Mouse (Mus musculus) lung, embryonic 16.5 days (tissue): Measurements from ENCODE around the gene Utp6. TPM values are rescaled to one million over a fixed set of nuclear protein-coding genes. Genes with fewer than 3 reads are reported as not detected.
"Not testable (repeated sequence)": the region's sequence is repeated elsewhere in the genome, so short reads cannot be mapped to it uniquely, and the experiment has no call there.

Experiments used
- ATAC-seq: fragments of 200-750 bp; cut with Nextera tagmentation; 2 replicates; pipeline ENCODE4 v1.8.0; 2017; ENCODE audit warnings: low read depth, mild to moderate bottlenecking, moderate library complexity
- H3K27ac ChIP-seq: fragments of 300-500 bp; sonication (generic); 2 replicates; pipeline ENCODE4 v1.5.1; 2014; ENCODE audit warnings: mild to moderate bottlenecking, control low read depth, low read length
- H3K27me3 ChIP-seq: fragments of 300-500 bp; sonication (generic); 2 replicates; pipeline ENCODE4 v1.6.1; 2014; ENCODE audit warnings: low read depth, low read length, mixed read lengths; ENCODE audit not compliant: control insufficient read depth, insufficient read depth
- H3K36me3 ChIP-seq: fragments of 300-500 bp; sonication (generic); 2 replicates; pipeline ENCODE4 v1.6.1; 2014; ENCODE audit warnings: low read length; ENCODE audit not compliant: control insufficient read depth, insufficient read depth
- H3K4me1 ChIP-seq: fragments of 300-500 bp; sonication (generic); replicated peaks from 2 replicates; pipeline ENCODE4 v1.6.1; 2014; ENCODE audit warnings: low read length, mixed read lengths; ENCODE audit not compliant: control insufficient read depth, insufficient read depth
- H3K4me2 ChIP-seq: fragments of 300-500 bp; sonication (generic); 2 replicates; pipeline ENCODE4 v1.6.1; 2014; ENCODE audit warnings: low read depth, low read length, control low read depth
- H3K4me3 ChIP-seq: fragments of 300-500 bp; sonication (generic); 2 replicates; pipeline ENCODE4 v1.5.1; 2014; ENCODE audit warnings: mild to moderate bottlenecking, low read length, control low read depth
- H3K9ac ChIP-seq: fragments of 300-500 bp; sonication (generic); 2 replicates; pipeline ENCODE4 v1.6.1; 2014; ENCODE audit warnings: low read length, control low read depth
- H3K9me3 ChIP-seq: fragments of 300-500 bp; sonication (generic); 2 replicates; pipeline ENCODE4 v1.6.1; 2016; ENCODE audit warnings: low read length; ENCODE audit not compliant: control insufficient read depth
- WGBS: fragments of 180-500 bp; shearing (Covaris S2); extraction: QIAGEN DNeasy Blood & Tissue Kit; methylation state at CpG from one replicate; pipeline ENCODE4 v1.1.7; 2014; 5-methylcytosine and 5-hydroxymethylcytosine counted together
- polyA plus RNA-seq: library from polyadenylated mRNA; unstranded; fragments of >200 nt; fragmentation: Nextera tagmentation; extraction: Ambion mirVana; gene quantifications from 2 replicates; pipeline ENCODE4 v1.2.1, GENCODE M21; 2015

Utp6 gene
- polyA plus RNA-seq, 1 experiment from 2014 or later = 46.6 TPM

DNA sequence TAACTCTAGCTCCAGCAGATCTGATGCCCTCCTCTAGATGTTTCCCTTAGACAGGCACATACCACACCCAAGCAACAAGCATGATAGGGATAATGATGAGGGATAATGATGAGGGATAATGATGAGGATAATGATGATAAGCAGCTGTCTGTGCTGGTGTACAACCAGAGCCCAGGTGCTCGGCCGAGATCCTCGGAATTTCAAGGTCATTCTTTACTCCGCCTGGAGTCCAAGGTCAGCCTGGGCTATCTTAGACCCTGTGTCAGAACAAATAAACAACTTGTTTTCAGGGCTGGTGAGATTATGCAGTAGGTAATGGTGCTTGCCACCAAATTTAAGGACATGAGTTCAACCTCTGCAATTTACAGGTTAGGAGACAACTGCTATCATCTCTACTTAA lies 24.7 kb upstream of the Utp6 start:
- no peaks in the 10 kb centered on the region for H3K9me3 ChIP-seq
- H3K27ac ChIP-seq = no peak overlapping the region
- H3K4me1 ChIP-seq = no peaks in the 10 kb centered on the region
- no peak for ATAC-seq
- no peak overlapping the region for H3K4me2 ChIP-seq
- no peaks in the 10 kb centered on the region for H3K36me3 ChIP-seq
- H3K9ac ChIP-seq = no peak overlapping the region
- H3K4me3 ChIP-seq = no peak overlapping the region
- no peaks in the 10 kb centered on the region for H3K27me3 ChIP-seq
- WGBS = 55% methylated on average over 4 of the region's 4 CpGs

DNA sequence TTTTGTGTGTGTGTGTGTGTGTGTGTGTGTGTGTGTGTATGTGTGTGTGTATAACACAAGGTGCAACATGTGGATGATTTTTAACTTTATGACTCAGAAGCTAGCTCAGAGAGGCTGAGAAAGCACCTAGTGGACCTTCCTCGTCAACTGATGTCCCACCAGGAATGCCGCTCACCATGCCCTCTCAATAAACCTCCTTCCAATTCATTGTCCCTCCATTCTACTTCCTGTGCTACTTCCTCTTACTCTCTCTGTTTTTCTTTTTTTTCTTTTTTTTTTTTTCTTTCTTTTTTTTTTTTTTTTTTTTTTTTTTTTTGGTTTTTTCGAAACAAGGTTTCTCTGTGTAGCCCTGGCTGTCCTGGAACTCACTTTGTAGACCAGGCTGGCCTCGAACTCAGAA lies 15.6 kb upstream of the Utp6 start:
- Histone ChIP-seq H3K27me3 (peaks cover 19% of the 10 kb centered on the region), H3K4me1 (peaks cover 11% of the 10 kb centered on the region)
- not testable (repeated sequence) for H3K4me2 ChIP-seq, ATAC-seq, H3K27ac ChIP-seq, H3K9ac ChIP-seq, H3K9me3 ChIP-seq, H3K4me3 ChIP-seq, H3K36me3 ChIP-seq
- WGBS = 83% methylated on average over 3 of the region's 4 CpGs

GRCm38 (mm10) chr11:79977061-79977460 lies 14.9 kb upstream of the Utp6 start:
- not testable (repeated sequence) for H3K4me3 ChIP-seq, ATAC-seq, H3K9ac ChIP-seq, H3K9me3 ChIP-seq, H3K36me3 ChIP-seq, H3K27ac ChIP-seq, H3K4me2 ChIP-seq
- Histone ChIP-seq H3K4me1 (peaks cover 11% of the 10 kb centered on the region), H3K27me3 (peaks cover 20% of the 10 kb centered on the region)
- 94% methylated on average over 14 of the region's 14 CpGs for WGBS

- H3K9me3 ChIP-seq, ATAC-seq, H3K9ac ChIP-seq, H3K27ac ChIP-seq, H3K4me2 ChIP-seq, H3K36me3 ChIP-seq, H3K4me3 ChIP-seq: not testable (repeated sequence)
- H3K4me1 ChIP-seq = peaks cover 11% of the 10 kb centered on the region
- 88% methylated on average over 6 of the region's 6 CpGs for WGBS
- H3K27me3 ChIP-seq = peaks cover 20% of the 10 kb centered on the region
These were observed 14.5 kb upstream of the Utp6 start for GRCm38 (mm10) chr11:79976645-79977044.

DNA sequence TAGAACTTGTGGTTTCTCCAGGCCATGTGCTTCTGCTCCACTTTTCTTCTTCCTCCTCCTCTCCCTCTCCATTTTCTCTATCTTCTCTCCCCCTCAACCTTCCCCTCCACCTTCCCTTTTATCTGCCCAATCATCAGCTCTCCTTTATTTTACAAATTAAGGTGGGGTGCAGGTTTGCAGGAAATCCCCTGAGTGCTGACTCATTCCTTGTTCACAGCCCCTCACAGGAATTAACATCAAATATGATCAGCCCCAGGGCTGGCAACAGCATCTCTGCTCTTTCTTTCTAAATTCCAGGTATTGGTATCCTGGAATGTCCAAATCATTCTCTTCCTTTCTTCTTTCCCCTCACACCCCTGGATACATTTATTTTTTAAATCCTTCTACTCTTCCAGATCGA lies 14.0 kb upstream of the Utp6 start:
- peaks cover 11% of the 10 kb centered on the region for H3K4me1 ChIP-seq
- WGBS = 90% methylated on average over 1 of the region's 1 CpGs
- no peak for ATAC-seq
- no peaks in the 10 kb centered on the region for H3K36me3 ChIP-seq
- no peak overlapping the region for H3K9ac ChIP-seq
- H3K27ac ChIP-seq = no peak overlapping the region
- H3K4me2 ChIP-seq = no peak overlapping the region
- H3K4me3 ChIP-seq = no peak overlapping the region
- H3K27me3 ChIP-seq = peaks cover 20% of the 10 kb centered on the region
- H3K9me3 ChIP-seq = no peaks in the 10 kb centered on the region

- no peak overlapping the region for H3K27ac ChIP-seq
- H3K4me1 ChIP-seq = peaks cover 11% of the 10 kb centered on the region
- H3K9ac ChIP-seq = no peak overlapping the region
- H3K4me3 ChIP-seq = no peak overlapping the region
- 76% methylated on average over 2 of the region's 2 CpGs for WGBS
- peaks cover 20% of the 10 kb centered on the region for H3K27me3 ChIP-seq
- H3K4me2 ChIP-seq = no peak overlapping the region
- H3K9me3 ChIP-seq = no peaks in the 10 kb centered on the region
- H3K36me3 ChIP-seq = no peaks in the 10 kb centered on the region
- ATAC-seq = no peak
These were observed 13.2 kb upstream of the Utp6 start for GRCm38 (mm10) chr11:79975377-79975776.

GRCm38 (mm10) chr11:79973626-79974476 lies 11.7 kb upstream of the Utp6 start:
- WGBS = under 1% methylated on average over 41 of the region's 41 CpGs
- no peaks in the 10 kb centered on the region for H3K9me3 ChIP-seq
- ATAC-seq = peak; percentile 36
- no peak overlapping the region for H3K27ac ChIP-seq
- peaks cover 20% of the 10 kb centered on the region for H3K27me3 ChIP-seq
- peak overlapping the region; percentile 78 for H3K4me2 ChIP-seq
- H3K4me3 ChIP-seq = peak overlapping the region; percentile 53
- H3K4me1 ChIP-seq = peaks cover 11% of the 10 kb centered on the region
- H3K36me3 ChIP-seq = no peaks in the 10 kb centered on the region
- peak overlapping the region; percentile 61 for H3K9ac ChIP-seq

DNA sequence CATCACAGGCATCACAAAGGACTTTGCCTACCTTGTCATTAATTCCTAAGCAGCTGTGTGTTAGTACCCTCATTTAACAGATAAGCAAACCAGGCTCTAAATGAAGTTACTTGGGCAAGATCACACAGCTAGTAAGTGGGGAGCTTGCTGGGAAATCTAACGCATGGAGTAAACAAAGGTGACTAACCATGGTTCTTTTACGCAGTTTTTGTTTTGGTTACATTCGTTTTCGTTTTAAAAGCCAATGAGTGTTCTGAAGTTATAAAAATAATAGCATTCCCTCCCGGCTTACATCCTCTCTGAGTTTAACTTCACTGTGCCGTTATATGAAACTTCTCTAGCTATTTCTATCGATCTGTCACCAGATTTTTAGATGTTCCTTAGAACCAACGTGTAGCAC lies 10.9 kb upstream of the Utp6 start:
- Histone ChIP-seq H3K9ac (no peak overlapping the region), H3K4me3 (peak overlapping the region; percentile 53), H3K4me1 (peaks cover 11% of the 10 kb centered on the region), H3K4me2 (peak overlapping the region; percentile 78), H3K36me3 (no peaks in the 10 kb centered on the region), H3K27me3 (peaks cover 20% of the 10 kb centered on the region), H3K9me3 (no peaks in the 10 kb centered on the region), H3K27ac (no peak overlapping the region)
- no peak for ATAC-seq
- 8% methylated on average over 8 of the region's 8 CpGs for WGBS

GRCm38 (mm10) chr11:79967752-79968151 lies 5.6 kb upstream of the Utp6 start:
- no peak for ATAC-seq
- Histone ChIP-seq H3K4me1 (peaks cover 3% of the 10 kb centered on the region), H3K36me3 (no peaks in the 10 kb centered on the region), H3K9ac (no peak overlapping the region), H3K9me3 (no peaks in the 10 kb centered on the region), H3K27me3 (peaks cover 2% of the 10 kb centered on the region), H3K27ac (no peak overlapping the region), H3K4me3 (no peak overlapping the region), H3K4me2 (no peak overlapping the region)
- WGBS = 76% methylated on average over 10 of the region's 10 CpGs
